Mouse (Mus musculus): ENCODE measurements around the gene Fam120b. TPM values are rescaled to one million over a fixed set of nuclear protein-coding genes. Genes with fewer than 3 reads are reported as not detected.

Fam120b gene
- total and polyA plus RNA-seq, 3 experiments: 9.8 to 10.5 TPM; not detected in 1

DNA sequence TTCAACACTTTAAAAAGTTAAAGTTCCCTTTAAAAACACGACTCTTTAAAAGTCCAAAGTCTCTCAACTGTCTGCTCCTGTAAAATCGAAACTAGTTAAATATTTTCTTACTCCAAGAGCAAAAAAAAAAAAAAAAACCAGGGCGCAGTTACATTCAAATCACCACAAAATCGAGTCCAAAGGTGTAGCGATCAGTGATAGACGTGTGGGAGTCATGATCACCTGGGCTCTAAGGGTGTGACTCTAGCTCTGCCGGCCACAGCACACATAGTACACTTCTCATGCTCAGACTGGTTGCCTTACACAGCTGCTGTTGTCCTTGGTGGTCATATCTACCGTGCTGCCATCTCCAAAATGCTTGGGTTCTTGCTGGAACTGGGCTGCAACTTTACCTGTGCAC is 6.6 kb upstream of the Fam120b start:
- Histone ChIP-seq H3K79me2 (ENCODE audit: control insufficient read depth, insufficient read depth, low read length, poor library complexity) (no peaks in the 10 kb centered on the region), H3K27ac (ENCODE audit: control insufficient read depth, low read depth, low read length) (no peak overlapping the region), H3K9ac (ENCODE audit: control insufficient read depth, low read depth, low read length, poor library complexity, severe bottlenecking) (no peak overlapping the region), H3K4me3 (ENCODE audit: control insufficient read depth in 1 of 2, insufficient read depth in 1 of 2, low read depth in 2 of 2, low read length in 2 of 2) (no peak overlapping the region), H3K9me3 (replicated peaks; ENCODE audit: insufficient read depth, low read length) (no peaks in the 10 kb centered on the region), H3K4me1 (ENCODE audit: control insufficient read depth in 1 of 2, insufficient read depth in 2 of 2, low read length in 2 of 2) (no peaks in the 10 kb centered on the region), H3K27me3 (ENCODE audit: control insufficient read depth in 1 of 2, insufficient read depth in 2 of 2, low read length in 2 of 2) (peaks cover 7 to 11% of the 10 kb centered on the region in 2 experiments), H3K36me3 (ENCODE audit: control insufficient read depth in 1 of 2, insufficient read depth in 2 of 2, low read length in 2 of 2) (no peaks in the 10 kb centered on the region)
- no peak for TF ChIP-seq EP300 (IDR thresholded peaks at IDR 0.05; ENCODE audit: low read depth in 1 of 2, low read length in 2 of 2)
- DNase-seq (ENCODE audit: low read depth, low spot score): no peak

DNA sequence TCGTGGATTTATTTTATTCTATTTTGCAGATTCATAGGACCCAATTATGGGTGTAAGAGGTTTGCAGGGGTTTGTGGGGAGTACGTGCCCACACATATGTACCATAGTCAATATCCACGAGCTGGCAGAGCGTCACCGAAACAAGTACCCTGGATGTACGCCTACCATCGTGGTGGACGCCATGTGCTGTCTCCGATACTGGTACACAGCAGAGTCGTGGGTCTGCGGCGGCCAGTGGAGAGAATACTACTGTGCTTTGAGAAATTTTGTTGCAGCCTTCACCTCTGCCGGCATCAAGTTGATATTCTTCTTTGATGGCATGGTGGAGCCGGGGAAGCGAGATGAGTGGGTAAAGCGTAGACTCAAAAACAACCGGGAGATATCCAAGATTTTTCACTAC is 5.7 kb downstream of the Fam120b start:
- Histone ChIP-seq H3K9me3 (replicated peaks; ENCODE audit: insufficient read depth, low read length) (no peaks in the 10 kb centered on the region), H3K79me2 (ENCODE audit: control insufficient read depth, insufficient read depth, low read length, poor library complexity) (peaks cover 6% of the 10 kb centered on the region), H3K36me3 (ENCODE audit: control insufficient read depth in 1 of 2, insufficient read depth in 2 of 2, low read length in 2 of 2) (peaks cover 0 to 7% of the 10 kb centered on the region in 2 experiments; a peak in 3 of 4 replicates), H3K4me1 (ENCODE audit: control insufficient read depth in 1 of 2, insufficient read depth in 2 of 2, low read length in 2 of 2) (peaks cover 2 to 3% of the 10 kb centered on the region in 2 experiments; a peak in 3 of 4 replicates), H3K9ac (ENCODE audit: control insufficient read depth, low read depth, low read length, poor library complexity, severe bottlenecking) (no peak overlapping the region), H3K27me3 (ENCODE audit: control insufficient read depth in 1 of 2, insufficient read depth in 2 of 2, low read length in 2 of 2) (no peaks in the 10 kb centered on the region), H3K27ac (ENCODE audit: control insufficient read depth, low read depth, low read length) (no peak overlapping the region), H3K4me3 (ENCODE audit: control insufficient read depth in 1 of 2, insufficient read depth in 1 of 2, low read depth in 2 of 2, low read length in 2 of 2) (no peak overlapping the region)
- TF ChIP-seq NELFE (IDR thresholded peaks at IDR 0.05; ENCODE audit: low read depth, low read length) (no peak), GATA1 (IDR thresholded peaks at IDR 0.05; ENCODE audit: low read depth, low read length) (no peak), EP300 (IDR thresholded peaks at IDR 0.05; ENCODE audit: low read depth in 1 of 2, low read length in 2 of 2) (no peak), MYC (IDR thresholded peaks at IDR 0.05; ENCODE audit: low read depth, low read length) (no peak), CHD2 (IDR thresholded peaks at IDR 0.05; ENCODE audit: low read length) (no peak), MAFK (IDR thresholded peaks at IDR 0.05; ENCODE audit: borderline replicate concordance, low read depth, low read length) (no peak), POLR2AphosphoS5 (IDR thresholded peaks at IDR 0.05; ENCODE audit: borderline replicate concordance, low read depth, low read length) (no peak), HCFC1 (IDR thresholded peaks at IDR 0.05; ENCODE audit: low read depth, low read length) (no peak), MEF2A (IDR thresholded peaks at IDR 0.05; ENCODE audit: extremely low read depth, insufficient replicate concordance, low read depth, low read length, poor library complexity, severe bottlenecking) (no peak), NRF1 (IDR thresholded peaks at IDR 0.05; ENCODE audit: insufficient read depth, low read depth, low read length, poor library complexity, severe bottlenecking) (no peak), TCF12 (IDR thresholded peaks at IDR 0.05; ENCODE audit: low read depth, low read length) (no peak), ETS1 (IDR thresholded peaks at IDR 0.05; ENCODE audit: low read depth, low read length) (no peak), MAZ (IDR thresholded peaks at IDR 0.05; ENCODE audit: low read depth, low read length) (no peak)
- DNase-seq (ENCODE audit: low read depth, low spot score): no peak

DNA sequence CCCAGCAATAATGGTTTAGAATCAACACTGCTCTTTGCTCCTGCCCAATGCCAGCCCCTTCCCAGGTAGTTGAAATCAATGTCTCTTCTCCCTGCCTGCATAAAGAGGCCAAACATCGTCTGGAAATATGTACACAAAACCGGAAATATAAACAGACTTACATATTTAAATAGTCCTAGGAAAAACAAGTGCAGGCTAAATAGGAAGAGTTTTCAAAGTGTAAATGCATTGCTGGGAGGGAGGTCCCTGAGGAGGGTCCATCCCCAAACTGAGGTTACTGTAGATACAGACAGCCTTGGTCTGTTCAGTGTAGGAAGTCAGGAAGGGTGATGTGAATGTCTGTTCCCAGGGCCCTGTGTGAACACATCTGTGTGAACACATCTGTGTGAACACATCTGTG is 10.6 kb downstream of the Fam120b start:
- Histone ChIP-seq H3K36me3 (ENCODE audit: control insufficient read depth in 1 of 2, insufficient read depth in 2 of 2, low read length in 2 of 2) (no peaks in the 10 kb centered on the region; a peak in 1 of 4 replicates), H3K4me1 (ENCODE audit: control insufficient read depth in 1 of 2, insufficient read depth in 2 of 2, low read length in 2 of 2) (no peaks in the 10 kb centered on the region), H3K79me2 (ENCODE audit: control insufficient read depth, insufficient read depth, low read length, poor library complexity) (no peaks in the 10 kb centered on the region), H3K27ac (ENCODE audit: control insufficient read depth, low read depth, low read length) (no peak overlapping the region), H3K9ac (ENCODE audit: control insufficient read depth, low read depth, low read length, poor library complexity, severe bottlenecking) (no peak overlapping the region), H3K4me3 (ENCODE audit: control insufficient read depth in 1 of 2, insufficient read depth in 1 of 2, low read depth in 2 of 2, low read length in 2 of 2) (no peak overlapping the region), H3K27me3 (ENCODE audit: control insufficient read depth in 1 of 2, insufficient read depth in 2 of 2, low read length in 2 of 2) (no peaks in the 10 kb centered on the region), H3K9me3 (replicated peaks; ENCODE audit: insufficient read depth, low read length) (no peaks in the 10 kb centered on the region)
- TF ChIP-seq MAX (IDR thresholded peaks at IDR 0.05; ENCODE audit: low read length): no peak
- TF ChIP-seq BHLHE40 (IDR thresholded peaks at IDR 0.05; ENCODE audit: borderline replicate concordance, low read depth, low read length): no peak
- no peak for DNase-seq (ENCODE audit: low read depth, low spot score)

Measured in MEL (cell line).